Comparison of ENCODE assay signal across 11 mouse cellular contexts in genomic region chr14:47224476-47225325, GRCm38 (mm10). TPM values are rescaled to one million over a fixed set of nuclear protein-coding genes. Genes with fewer than 3 reads are reported as not detected.
DNase-seq lines count a peak whose midpoint lies in the region; ATAC-seq and TF ChIP-seq lines count a peak whose summit lies in the region.
"Had no signal": no experiment of that assay in that cellular context is flagged by ENCODE, and none has a peak within 500 bp of the region (broad histone marks: within the 10 kb centered on the region; RNA-seq: fewer than 3 reads in every experiment).

No protein-coding gene starts in this region.

- no peak for TF ChIP-seq POLR2A in ES-Bruce4 (IDR thresholded peaks at IDR 0.05; ENCODE audit: insufficient read depth, low read length)

- H3K4me1 ChIP-seq in liver, embryonic 11.5 days (replicated peaks; ENCODE audit: control insufficient read depth, insufficient read depth, low read length), result no peaks in the 10 kb centered on the region
- no peaks in the 10 kb centered on the region for H3K4me1 ChIP-seq in ES-Bruce4 (ENCODE audit: control insufficient read depth, insufficient read depth, low read length)
- no peaks in the 10 kb centered on the region for H3K4me1 ChIP-seq in stomach, postnatal 0 days (replicated peaks; ENCODE audit: control insufficient read depth, insufficient read depth)

- DNase-seq in liver, result peak; percentile 53
- DNase-seq in liver, embryonic 11.5 days (ENCODE audit: low spot score), result no peak
- DNase-seq in R1 (ENCODE audit: low read depth, low spot score), result peak; percentile 71
- DNase-seq in stomach, postnatal 0 days (ENCODE audit: low spot score), result no peak
- no peak for DNase-seq in urinary bladder, postnatal 4 days (ENCODE audit: low spot score in 2 of 2)
- no peak for DNase-seq in right cerebral cortex, adult 18-20 months
- DNase-seq: embryo, embryonic 11 days had no signal

- H3K9me3 ChIP-seq in liver, embryonic 11.5 days (ENCODE audit: control insufficient read depth, low read length), result no peaks in the 10 kb centered on the region
- H3K9me3 ChIP-seq in ES-Bruce4 (replicated peaks; ENCODE audit: control insufficient read depth, insufficient read depth, low read length, poor library complexity, severe bottlenecking), result no peaks in the 10 kb centered on the region
- no peaks in the 10 kb centered on the region for H3K9me3 ChIP-seq in stomach, postnatal 0 days (ENCODE audit: control insufficient read depth, low read length)

- no peak overlapping the region for H3K4me2 ChIP-seq in liver, embryonic 11.5 days
- H3K4me2 ChIP-seq in stomach, postnatal 0 days (replicated peaks; ENCODE audit: low read depth), result no peak overlapping the region
- H3K4me2 ChIP-seq: hindbrain, embryonic 14.5 days had no signal

- H3K4me3 ChIP-seq in liver, embryonic 11.5 days (ENCODE audit: low read depth, low read length), result no peak overlapping the region
- H3K4me3 ChIP-seq in ES-Bruce4 (ENCODE audit: low read depth, low read length), result no peak overlapping the region
- H3K4me3 ChIP-seq in stomach, postnatal 0 days (ENCODE audit: low read depth, low read length), result no peak overlapping the region
- H3K4me3 ChIP-seq: myocyte had no signal

- H3K27me3 ChIP-seq in liver, embryonic 11.5 days (replicated peaks; ENCODE audit: control insufficient read depth, insufficient read depth, low read length), result no peaks in the 10 kb centered on the region
- no peaks in the 10 kb centered on the region for H3K27me3 ChIP-seq in ES-Bruce4 (ENCODE audit: control insufficient read depth, insufficient read depth, low read length, poor library complexity, severe bottlenecking)
- no peaks in the 10 kb centered on the region for H3K27me3 ChIP-seq in stomach, postnatal 0 days (ENCODE audit: control insufficient read depth, insufficient read depth, low read length)

- H3K27ac ChIP-seq in liver, embryonic 11.5 days (ENCODE audit: low read depth, low read length), result no peak overlapping the region
- H3K27ac ChIP-seq in ES-Bruce4 (ENCODE audit: insufficient read depth, low read length), result no peak overlapping the region
- H3K27ac ChIP-seq in stomach, postnatal 0 days (replicated peaks), result no peak overlapping the region
- H3K27ac ChIP-seq: hindbrain, embryonic 14.5 days had no signal

- WGBS in liver, embryonic 11.5 days, result 82% methylated on average over 10 of the region's 10 CpGs
- WGBS in stomach, postnatal 0 days, result 71% methylated on average over 10 of the region's 10 CpGs

- H3K36me3 ChIP-seq in liver, embryonic 11.5 days (ENCODE audit: control insufficient read depth, insufficient read depth, low read length), result no peaks in the 10 kb centered on the region
- H3K36me3 ChIP-seq in ES-Bruce4 (ENCODE audit: control insufficient read depth, insufficient read depth, low read length, poor library complexity, severe bottlenecking), result no peaks in the 10 kb centered on the region
- H3K36me3 ChIP-seq in stomach, postnatal 0 days (ENCODE audit: control insufficient read depth, insufficient read depth, low read length), result no peaks in the 10 kb centered on the region

- no peak for ATAC-seq in liver, embryonic 11.5 days (replicated peaks; ENCODE audit: low FRiP score)
- no peak for ATAC-seq in stomach, postnatal 0 days (ENCODE audit: low FRiP score, low TSS enrichment)
- ATAC-seq: forebrain, embryonic 16.5 days had no signal

- TF ChIP-seq CTCF in ES-Bruce4 (IDR thresholded peaks at IDR 0.05; ENCODE audit: low read depth, low read length), result peak; percentile 49
- TF ChIP-seq CTCF in stomach, postnatal 0 days (IDR thresholded peaks at IDR 0.05; ENCODE audit: low read depth), result peak; percentile 40

- TF ChIP-seq EP300 in ES-Bruce4 (IDR thresholded peaks at IDR 0.05; ENCODE audit: insufficient read depth, low read depth, low read length), result no peak
- no peak for TF ChIP-seq EP300 in stomach, postnatal 0 days (optimal IDR thresholded peaks at IDR 0.05)

- no peak overlapping the region for H3K9ac ChIP-seq in liver, embryonic 11.5 days (ENCODE audit: low read depth, low read length)
- H3K9ac ChIP-seq in ES-Bruce4 (ENCODE audit: low read depth, poor library complexity, severe bottlenecking), result no peak overlapping the region
- H3K9ac ChIP-seq in stomach, postnatal 0 days (ENCODE audit: low read length), result no peak overlapping the region
- H3K9ac ChIP-seq: hindbrain, embryonic 14.5 days had no signal

RNA-seq across cellular contexts. Expression of gene Gch1, which starts 35.5 kb away (rescaled TPM):
- polyA plus RNA-seq in liver, embryonic 11.5 days (2014; fragmentation: Nextera tagmentation; extraction: Ambion mirVana), result 3.4 TPM in 2 replicates
- polyA plus RNA-seq in ES-Bruce4 (2011; ENCODE audit: insufficient read depth, insufficient read length, low read depth, missing spikeins), result 4.1 and 4.6 TPM in 2 replicates
- polyA plus RNA-seq in stomach, postnatal 0 days (2015; fragmentation: Nextera tagmentation; extraction: Ambion mirVana), result 12.0 and 12.4 TPM in 2 replicates

RNA-seq across cellular contexts. Expression of gene Wdhd1, which starts 52.0 kb away (rescaled TPM):
- 65.7 and 68.8 TPM in 2 replicates for polyA plus RNA-seq in liver, embryonic 11.5 days (2014; fragmentation: Nextera tagmentation; extraction: Ambion mirVana)
- polyA plus RNA-seq in ES-Bruce4 (2011; ENCODE audit: insufficient read depth, insufficient read length, low read depth, missing spikeins), result 42.7 and 55.4 TPM in 2 replicates
- 5.2 TPM in 2 replicates for polyA plus RNA-seq in stomach, postnatal 0 days (2015; fragmentation: Nextera tagmentation; extraction: Ambion mirVana)

RNA-seq across cellular contexts. Expression of gene Socs4, which starts 52.0 kb away (rescaled TPM):
- 4.6 and 4.8 TPM in 2 replicates for polyA plus RNA-seq in liver, embryonic 11.5 days (2014; fragmentation: Nextera tagmentation; extraction: Ambion mirVana)
- 22.8 and 24.2 TPM in 2 replicates for polyA plus RNA-seq in ES-Bruce4 (2011; ENCODE audit: insufficient read depth, insufficient read length, low read depth, missing spikeins)
- 2.5 and 2.9 TPM in 2 replicates for polyA plus RNA-seq in stomach, postnatal 0 days (2015; fragmentation: Nextera tagmentation; extraction: Ambion mirVana)

Comparison
In these comparisons a context has a peak if more than half of its experiments do, and no peak if none do; other contexts are left out.
1. DNase-seq: peak in liver (single experiment) and R1 (single experiment); none in liver, embryonic 11.5 days (single experiment), stomach, postnatal 0 days (single experiment), urinary bladder, postnatal 4 days (0 of 2) and right cerebral cortex, adult 18-20 months (single experiment).